In genomic region chr9:22399021-22399420, GRCm38 (mm10) we compare ENCODE assay signal across 41 mouse cellular contexts. TPM values are rescaled to one million over a fixed set of nuclear protein-coding genes. Genes with fewer than 3 reads are reported as not detected.
DNase-seq lines count a peak whose midpoint lies in the region; TF ChIP-seq lines count a peak whose summit lies in the region.
"Had no signal": no experiment of that assay in that cellular context is flagged by ENCODE, and none has a peak within 500 bp of the region (broad histone marks: within the 10 kb centered on the region; RNA-seq: fewer than 3 reads in every experiment).

No protein-coding gene starts in this region.

- no peak overlapping the region for H3K27ac ChIP-seq in CH12.LX (ENCODE audit: insufficient read depth, low read depth)
- H3K27ac ChIP-seq: embryonic facial prominence, embryonic 12.5 days; heart, embryonic 13.5 days; hindbrain, embryonic 14.5 days; liver, embryonic 14.5 days; lung, embryonic 15.5 days; midbrain, embryonic 13.5 days had no signal

- no peak for TF ChIP-seq RAD21 in CH12.LX (IDR thresholded peaks at IDR 0.05; ENCODE audit: low read depth, low read length)

- TF ChIP-seq CTCF in CH12.LX (conservative IDR thresholded peaks at IDR 0.05 in 1 of 2, IDR thresholded peaks at IDR 0.05 in 1 of 2; ENCODE audit: low read depth in 2 of 2, low read length in 2 of 2), result no peak

- in situ Hi-C loops in CH12.LX (cut with MboI; ENCODE audit: low pct_ligation_motif_present, low pct_unique_long_range_greater_than_20kb, low sequenced_read_pairs), result no loop called here

- TF ChIP-seq EP300 in CH12.LX (IDR thresholded peaks at IDR 0.05; ENCODE audit: low read length), result no peak

- peak; percentile 31 for DNase-seq in kidney, postnatal 10 days
- no peak for DNase-seq in kidney, adult 11 months
- DNase-seq in 3134 (ENCODE audit: extremely low read depth, insufficient read length, low spot score) (peak; percentile 34), CH12.LX (ENCODE audit: extremely low read depth) (no peak)
- DNase-seq in brain, adult 2 months (ENCODE audit: low read depth, low spot score), result peak; percentile 64
- DNase-seq in B cell, adult 2 months, result no peak
- DNase-seq in adrenal gland, adult (ENCODE audit: inconsistent age in 2 of 2, low spot score in 1 of 2), result no peak
- DNase-seq: adrenal gland, postnatal 10 days; cerebellum, adult 11-12 months; cerebellum, postnatal 36 days; forebrain, postnatal 0 days; heart, postnatal 10 days; kidney, adult 18-20 months; kidney, postnatal 14 days; liver; lung, postnatal 4 days; retina, postnatal 1 day; right cerebral cortex, postnatal 14 days; thymus, postnatal 14 days had no signal

- H3K9me3 ChIP-seq in CH12.LX (replicated peaks; ENCODE audit: low read length), result no peaks in the 10 kb centered on the region
- H3K9me3 ChIP-seq: embryonic facial prominence, embryonic 12.5 days; heart, embryonic 13.5 days; lung, embryonic 15.5 days; midbrain, embryonic 13.5 days had no signal

- no peaks in the 10 kb centered on the region for H3K27me3 ChIP-seq in CH12.LX (replicated peaks)
- H3K27me3 ChIP-seq: embryonic facial prominence, embryonic 12.5 days; heart, embryonic 13.5 days; lung, embryonic 15.5 days; midbrain, embryonic 13.5 days had no signal

- TF ChIP-seq POLR2A in CH12.LX (IDR thresholded peaks at IDR 0.05; ENCODE audit: low read depth, low read length), result no peak

- H3K4me1 ChIP-seq in CH12.LX (ENCODE audit: control insufficient read depth in 1 of 2, insufficient read depth in 2 of 2), result peaks cover 0 to 2% of the 10 kb centered on the region in 2 experiments; a peak in 1 of 4 replicates
- H3K4me1 ChIP-seq: embryonic facial prominence, embryonic 12.5 days; heart, embryonic 13.5 days; lung, embryonic 15.5 days; midbrain, embryonic 13.5 days had no signal

- dilution Hi-C loops in CH12.LX (cut with MboI; ENCODE audit: extremely low pct_ligation_motif_present, extremely low pct_unique_long_range_greater_than_20kb, low sequenced_read_pairs), result no loop called here

- H3K36me3 ChIP-seq in CH12.LX (replicated peaks in 1 of 2; ENCODE audit: control insufficient read depth in 1 of 2, insufficient read depth in 1 of 2, low read length in 1 of 2), result no peaks in the 10 kb centered on the region
- H3K36me3 ChIP-seq: embryonic facial prominence, embryonic 12.5 days; heart, embryonic 13.5 days; lung, embryonic 15.5 days; midbrain, embryonic 13.5 days had no signal

- H3K4me2 ChIP-seq in CH12.LX (ENCODE audit: insufficient read depth, low read depth, poor library complexity, severe bottlenecking), result no peak overlapping the region
- H3K4me2 ChIP-seq: embryonic facial prominence, embryonic 12.5 days; heart, embryonic 13.5 days; hindbrain, embryonic 14.5 days; lung, embryonic 15.5 days; midbrain, embryonic 13.5 days had no signal

- no peaks in the 10 kb centered on the region for H3K79me2 ChIP-seq in CH12.LX (replicated peaks; ENCODE audit: control insufficient read depth, extremely low read depth, insufficient read depth, poor library complexity, severe bottlenecking)

- no peak overlapping the region for H3K9ac ChIP-seq in CH12.LX (ENCODE audit: insufficient read depth, low read depth)
- H3K9ac ChIP-seq: embryonic facial prominence, embryonic 12.5 days; forebrain, postnatal 0 days; heart, embryonic 13.5 days; hindbrain, embryonic 14.5 days; liver, embryonic 14.5 days; lung, embryonic 15.5 days; midbrain, embryonic 13.5 days had no signal

- no peak overlapping the region for H3K4me3 ChIP-seq in CH12.LX (replicated peaks in 1 of 3; ENCODE audit: low read depth in 2 of 3, low read length in 2 of 3, poor library complexity in 1 of 3)
- H3K4me3 ChIP-seq: embryonic facial prominence, embryonic 12.5 days; heart, embryonic 13.5 days; lung, embryonic 15.5 days; midbrain, embryonic 13.5 days had no signal

TF ChIP-seq in CH12.LX, 34 proteins besides CTCF, POLR2A, EP300 and RAD21:
- TF ChIP-seq MAZ (IDR thresholded peaks at IDR 0.05; ENCODE audit: low read depth, low read length), result no peak
- no peak for TF ChIP-seq MEF2A (IDR thresholded peaks at IDR 0.05; ENCODE audit: borderline replicate concordance, low read depth, low read length)
- TF ChIP-seq TBP (conservative IDR thresholded peaks at IDR 0.05; ENCODE audit: low read depth, low read length), result 0 out of 2 replicates have a peak, but pooled peaks have one; percentile 37
- TF ChIP-seq NRF1 (IDR thresholded peaks at IDR 0.05; ENCODE audit: low read depth, low read length), result no peak
- TF ChIP-seq TCF12 (IDR thresholded peaks at IDR 0.05; ENCODE audit: low read depth, low read length), result no peak
- no peak for TF ChIP-seq BHLHE40 (IDR thresholded peaks at IDR 0.05; ENCODE audit: low read depth, low read length)

RNA-seq across cellular contexts. Expression of gene Anln, which starts 10.0 kb away (rescaled TPM):
- total RNA-seq in CH12.LX (2012; rRNA removed), result 12.2 and 14.6 TPM in 2 replicates
- total RNA-seq in CH12.LX (2014; rRNA removed), result 15.7 and 16.2 TPM in 2 replicates
- 12.3 and 14.9 TPM in 2 replicates for polyA plus RNA-seq in CH12.LX (2012; ENCODE audit: insufficient read length, low read depth)

RNA-seq across cellular contexts. Expression of gene 9530077C05Rik, which starts 12.3 kb away (rescaled TPM):
- total RNA-seq in CH12.LX (2012; rRNA removed) (0.46 and 0.93 TPM in 2 replicates), CH12.LX (2014; rRNA removed) (0.71 and 0.78 TPM in 2 replicates)
- 0.27 and 1.4 TPM in 2 replicates for polyA plus RNA-seq in CH12.LX (2012; ENCODE audit: insufficient read length, low read depth)

RNA-seq across cellular contexts. Expression of gene Gm17545, which starts 55.1 kb away (rescaled TPM):
- total RNA-seq in CH12.LX (2012; rRNA removed) (not detected in 2 replicates), CH12.LX (2014; rRNA removed) (not detected in 2 replicates)
- not detected in 2 replicates for polyA plus RNA-seq in CH12.LX (2012; ENCODE audit: insufficient read length, low read depth)
- total RNA-seq: adrenal gland, postnatal 10 days; forebrain, postnatal 0 days; gastrocnemius, adult 8-10 months; heart, adult 8-10 months; heart, postnatal 10 days; hematopoietic stem cell, adult 5-6 weeks; layer of hippocampus, adult 18-20 months; layer of hippocampus, postnatal 10 days; left cerebral cortex, adult 18-20 months; left cerebral cortex, postnatal 14 days; megakaryocyte-erythroid progenitor cell, adult 5-6 weeks had no signal
- polyA plus RNA-seq: embryonic facial prominence, embryonic 12.5 days; forebrain, embryonic 11.5 days; forebrain, postnatal 0 days; gonadal fat pad, adult 2 months; heart, embryonic 13.5 days; hindbrain, embryonic 14.5 days; inflammation-experienced regulatory T-cells, adult 6 months; limb, embryonic 11.5 days; liver, embryonic 14.5 days; lung, embryonic 15.5 days; midbrain, embryonic 13.5 days; neural tube, embryonic 14.5 days; small intestine, adult 2 months; stomach, embryonic 16.5 days; urinary bladder, adult 2 months had no signal

Comparison
In these comparisons a context has a peak if more than half of its experiments do, and no peak if none do; other contexts are left out.
1. DNase-seq: peak in kidney, postnatal 10 days (single experiment), 3134 (single experiment) and brain, adult 2 months (single experiment); none in kidney, adult 11 months (single experiment), CH12.LX (single experiment), B cell, adult 2 months (0 of 2) and adrenal gland, adult (0 of 2).